8 mouse cellular contexts compared by ENCODE assay signal in the genomic region with DNA sequence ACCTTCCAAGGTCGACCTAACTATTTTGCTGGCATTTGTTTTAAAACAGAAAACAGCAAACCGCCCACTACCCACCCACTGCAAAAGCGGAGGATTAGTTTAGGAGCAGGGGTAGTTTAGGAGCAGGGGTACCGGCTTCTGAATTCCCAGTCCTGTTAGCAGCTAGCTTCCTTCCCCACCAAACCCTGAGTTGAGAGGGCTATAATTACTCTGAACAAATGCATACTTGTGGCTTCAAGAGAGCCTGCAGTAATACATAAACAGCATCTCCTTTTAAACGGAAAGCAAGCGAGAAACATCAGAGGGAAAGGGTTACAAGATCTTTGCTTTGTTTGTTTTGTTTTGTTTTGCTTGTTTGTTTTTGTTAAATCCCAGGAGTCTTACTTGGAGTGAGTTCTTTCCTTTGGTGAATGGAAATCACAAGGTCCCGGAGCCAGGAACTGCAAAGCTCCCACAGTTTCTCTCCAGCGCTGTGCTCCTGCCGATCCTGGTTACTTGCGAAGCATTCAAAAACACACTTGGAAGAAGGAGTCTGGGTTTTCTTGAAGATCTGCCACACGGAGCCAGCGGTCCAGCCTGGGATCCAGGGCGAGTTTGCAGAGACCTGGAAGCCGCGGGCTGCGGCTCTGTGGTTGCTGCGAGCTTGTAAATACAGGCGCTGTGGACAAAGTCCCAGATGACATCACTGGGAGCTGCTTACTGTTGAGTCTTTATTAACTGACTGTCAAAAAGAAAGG.
DNase-seq lines count a peak whose midpoint lies in the region; ATAC-seq and TF ChIP-seq lines count a peak whose summit lies in the region.

No protein-coding gene starts in this region.

- no peaks in the 10 kb centered on the region for H3K36me3 ChIP-seq in forebrain, embryonic 14.5 days (ENCODE audit: control insufficient read depth, insufficient read depth, low read length)
- no peaks in the 10 kb centered on the region for H3K36me3 ChIP-seq in heart, embryonic 15.5 days
- H3K36me3 ChIP-seq in kidney, embryonic 16.5 days (ENCODE audit: insufficient read depth, low read length), result no peaks in the 10 kb centered on the region
- H3K36me3 ChIP-seq in limb, embryonic 15.5 days, result no peaks in the 10 kb centered on the region
- H3K36me3 ChIP-seq in midbrain, postnatal 0 days (ENCODE audit: insufficient read depth, low read length), result no peaks in the 10 kb centered on the region

- no peaks in the 10 kb centered on the region for H3K27me3 ChIP-seq in forebrain, embryonic 14.5 days (replicated peaks; ENCODE audit: control insufficient read depth, insufficient read depth, low read length)
- H3K27me3 ChIP-seq in heart, embryonic 15.5 days, result no peaks in the 10 kb centered on the region
- H3K27me3 ChIP-seq in kidney, embryonic 16.5 days (ENCODE audit: insufficient read depth, low read length), result no peaks in the 10 kb centered on the region; the same call in 1 of the 2 replicates
- H3K27me3 ChIP-seq in limb, embryonic 15.5 days, result no peaks in the 10 kb centered on the region
- H3K27me3 ChIP-seq in midbrain, postnatal 0 days (ENCODE audit: insufficient read depth, low read length), result no peaks in the 10 kb centered on the region; the same call in 1 of the 2 replicates

- no peak for TF ChIP-seq CTCF in midbrain, postnatal 0 days (IDR thresholded peaks at IDR 0.05)

- H3K9ac ChIP-seq in forebrain, embryonic 14.5 days (ENCODE audit: low read length), result peak overlapping the region; percentile 69
- peak overlapping the region; percentile 62 for H3K9ac ChIP-seq in heart, embryonic 15.5 days
- H3K9ac ChIP-seq in kidney, embryonic 16.5 days (replicated peaks; ENCODE audit: low read length), result peak overlapping the region; percentile 73
- H3K9ac ChIP-seq in limb, embryonic 15.5 days, result 0 out of 2 replicates have a peak overlapping the region, but pooled peaks have one; percentile 31
- peak overlapping the region; percentile 36; the same call in 1 of the 2 replicates for H3K9ac ChIP-seq in midbrain, postnatal 0 days (replicated peaks; ENCODE audit: low read length, poor library complexity, severe bottlenecking)

- H3K4me2 ChIP-seq in forebrain, embryonic 14.5 days (ENCODE audit: low read length), result peak overlapping the region; percentile 76
- H3K4me2 ChIP-seq in heart, embryonic 15.5 days, result peak overlapping the region; percentile 74
- H3K4me2 ChIP-seq in kidney, embryonic 16.5 days (replicated peaks; ENCODE audit: low read depth, low read length), result peak overlapping the region; percentile 75
- H3K4me2 ChIP-seq in limb, embryonic 15.5 days, result peak overlapping the region; percentile 54
- H3K4me2 ChIP-seq in midbrain, postnatal 0 days (ENCODE audit: low read depth, low read length, poor library complexity, severe bottlenecking), result peak overlapping the region; percentile 77

- peaks cover 15% of the 10 kb centered on the region for H3K4me1 ChIP-seq in forebrain, embryonic 14.5 days (ENCODE audit: control insufficient read depth, insufficient read depth, low read length)
- H3K4me1 ChIP-seq in heart, embryonic 15.5 days (replicated peaks), result peaks cover 32% of the 10 kb centered on the region
- peaks cover 10% of the 10 kb centered on the region for H3K4me1 ChIP-seq in kidney, embryonic 16.5 days (ENCODE audit: insufficient read depth, low read length)
- H3K4me1 ChIP-seq in limb, embryonic 15.5 days, result peaks cover 18% of the 10 kb centered on the region
- H3K4me1 ChIP-seq in midbrain, postnatal 0 days (ENCODE audit: insufficient read depth, low read length), result no peaks in the 10 kb centered on the region; the same call in 1 of the 2 replicates

- peak overlapping the region; percentile 67 for H3K27ac ChIP-seq in forebrain, embryonic 14.5 days (ENCODE audit: low read depth, low read length)
- peak overlapping the region; percentile 65 for H3K27ac ChIP-seq in heart, embryonic 15.5 days
- H3K27ac ChIP-seq in kidney, embryonic 16.5 days (ENCODE audit: low read length), result no peak overlapping the region; the same call in 1 of the 2 replicates
- H3K27ac ChIP-seq in limb, embryonic 15.5 days, result peak overlapping the region; percentile 71
- H3K27ac ChIP-seq in midbrain, postnatal 0 days (ENCODE audit: low read depth, low read length), result 0 out of 2 replicates have a peak overlapping the region, but pooled peaks have one; percentile 26

- no peaks in the 10 kb centered on the region for H3K9me3 ChIP-seq in forebrain, embryonic 14.5 days (replicated peaks; ENCODE audit: control insufficient read depth, low read length)
- H3K9me3 ChIP-seq in heart, embryonic 15.5 days (replicated peaks), result no peaks in the 10 kb centered on the region
- no peaks in the 10 kb centered on the region for H3K9me3 ChIP-seq in kidney, embryonic 16.5 days (ENCODE audit: low read length)
- H3K9me3 ChIP-seq in limb, embryonic 15.5 days, result no peaks in the 10 kb centered on the region
- H3K9me3 ChIP-seq in midbrain, postnatal 0 days (ENCODE audit: low read length), result no peaks in the 10 kb centered on the region

- peak overlapping the region; percentile 40 for H3K4me3 ChIP-seq in forebrain, embryonic 14.5 days (ENCODE audit: low read depth, low read length)
- peak overlapping the region; percentile 56 for H3K4me3 ChIP-seq in heart, embryonic 15.5 days
- peak overlapping the region; percentile 50 for H3K4me3 ChIP-seq in kidney, embryonic 16.5 days (ENCODE audit: low read length)
- peak overlapping the region; percentile 36 for H3K4me3 ChIP-seq in limb, embryonic 15.5 days
- H3K4me3 ChIP-seq in midbrain, postnatal 0 days (ENCODE audit: low read depth, low read length), result peak overlapping the region; percentile 38

- ATAC-seq in forebrain, embryonic 14.5 days, result peak; percentile 83
- peak; percentile 59 for ATAC-seq in heart, embryonic 15.5 days (replicated peaks; ENCODE audit: insufficient number of reproducible peaks, insufficient read depth, low FRiP score, low read depth)
- peak; percentile 87 for ATAC-seq in kidney, embryonic 16.5 days (ENCODE audit: low FRiP score, low TSS enrichment)
- no peak for ATAC-seq in limb, embryonic 15.5 days (ENCODE audit: insufficient number of reproducible peaks, low FRiP score, low TSS enrichment, low read depth)
- ATAC-seq in midbrain, postnatal 0 days (ENCODE audit: low FRiP score), result peak; percentile 72

- 2% methylated on average over 18 of the region's 18 CpGs for WGBS in forebrain, embryonic 14.5 days
- 10% methylated on average over 18 of the region's 18 CpGs for WGBS in heart, embryonic 15.5 days
- 5% methylated on average over 18 of the region's 18 CpGs for WGBS in kidney, embryonic 16.5 days
- WGBS in limb, embryonic 15.5 days, result 5% methylated on average over 18 of the region's 18 CpGs
- WGBS in midbrain, postnatal 0 days, result 5% methylated on average over 18 of the region's 18 CpGs

- DNase-seq in thymus, postnatal 25 days, result peak; percentile 3
- no peak for DNase-seq in thymus, postnatal 0 days (ENCODE audit: low spot score)
- peak; percentile 79 for DNase-seq in forebrain, embryonic 14.5 days (ENCODE audit: low spot score)
- peak; percentile 70 for DNase-seq in midbrain, postnatal 0 days (ENCODE audit: low spot score)
- peak; percentile 78 for DNase-seq in yolk sac, embryonic 10.5 days (ENCODE audit: low spot score)
